Mouse (Mus musculus): ENCODE data around the gene Prelid3b.

- no peak for TF ChIP-seq CTCF (IDR thresholded peaks at IDR 0.05; ENCODE audit: extremely low read depth, insufficient read depth, insufficient read length, insufficient replicate concordance)
- no peak for TF ChIP-seq POLR2A (IDR thresholded peaks at IDR 0.05; ENCODE audit: low read depth, low read length)
Measured at GRCm38 (mm10) chr2:174507998-174508397, 35.1 kb upstream of the Prelid3b start.
